Mouse (Mus musculus) layer of hippocampus, adult 9-11 months (tissue): ENCODE results near the gene Sez6l.

Source experiments
- DNase-seq: peaks from one replicate; pipeline ENCODE4 v3.0.0; 2022

Sez6l gene

GRCm38 (mm10) chr5:112532210-112532609 is 44.8 kb downstream of the Sez6l start:
- DNase-seq = no peak

DNA sequence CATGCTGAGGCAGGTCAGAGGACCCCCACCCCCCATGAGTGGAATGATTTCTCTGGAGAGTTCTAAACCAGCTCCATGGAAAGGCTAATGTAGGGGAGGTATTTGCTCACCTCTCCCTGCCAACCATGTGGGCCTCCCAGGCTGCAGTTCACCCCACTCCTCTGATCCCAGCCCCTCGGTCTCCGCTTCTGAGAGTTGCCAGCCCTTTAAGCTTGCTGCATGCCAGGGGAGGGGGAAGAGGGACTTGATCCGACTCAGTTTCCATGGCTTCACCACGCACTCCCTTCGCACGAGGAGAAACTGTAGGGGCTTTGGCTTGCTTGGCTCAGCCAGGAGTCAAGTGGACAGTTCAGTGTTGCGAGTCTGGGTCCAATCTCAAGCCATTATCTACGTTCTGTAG is 45.9 kb downstream of the Sez6l start:
- DNase-seq = no peak

DNA sequence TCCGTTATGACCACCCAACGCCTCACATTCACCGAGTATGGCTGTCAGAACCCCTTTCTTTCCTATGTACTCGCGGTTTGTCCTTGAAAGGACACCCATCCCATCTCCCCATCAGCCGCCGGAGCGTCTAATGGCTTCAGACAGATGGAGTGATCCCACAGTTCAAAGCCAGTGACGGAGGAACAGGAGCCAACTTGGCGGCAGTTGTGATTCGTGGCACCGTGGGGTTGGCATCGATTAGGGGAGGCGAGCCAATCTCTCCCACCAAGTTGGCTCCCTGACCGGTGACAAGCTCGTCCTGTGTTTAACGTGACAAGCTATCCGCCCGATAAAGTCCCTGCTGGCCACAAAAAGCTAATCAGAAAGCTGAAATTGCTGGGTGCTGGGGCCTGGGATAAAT is 50.0 kb downstream of the Sez6l start:
- DNase-seq = peak; percentile 79

DNA sequence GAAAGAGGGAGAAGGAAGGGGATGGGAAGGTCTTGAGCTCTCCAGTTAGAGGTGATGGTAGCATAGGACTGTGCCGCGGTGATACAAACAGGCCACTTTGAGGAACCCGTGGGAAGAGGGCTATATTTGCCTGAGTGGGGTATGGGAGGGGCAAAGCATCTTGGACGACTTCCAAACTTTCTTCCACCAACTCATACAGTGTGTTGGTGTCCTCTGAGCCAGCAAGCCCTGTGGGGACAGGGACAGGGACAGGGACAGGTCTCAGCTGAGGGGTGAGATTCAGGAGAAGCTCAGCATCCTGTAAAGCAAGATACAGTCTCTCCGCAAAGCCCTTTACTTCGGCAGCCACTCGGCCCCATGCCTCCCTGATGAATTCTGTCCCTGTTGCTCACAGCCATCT is 50.5 kb downstream of the Sez6l start:
- no peak for DNase-seq

DNA sequence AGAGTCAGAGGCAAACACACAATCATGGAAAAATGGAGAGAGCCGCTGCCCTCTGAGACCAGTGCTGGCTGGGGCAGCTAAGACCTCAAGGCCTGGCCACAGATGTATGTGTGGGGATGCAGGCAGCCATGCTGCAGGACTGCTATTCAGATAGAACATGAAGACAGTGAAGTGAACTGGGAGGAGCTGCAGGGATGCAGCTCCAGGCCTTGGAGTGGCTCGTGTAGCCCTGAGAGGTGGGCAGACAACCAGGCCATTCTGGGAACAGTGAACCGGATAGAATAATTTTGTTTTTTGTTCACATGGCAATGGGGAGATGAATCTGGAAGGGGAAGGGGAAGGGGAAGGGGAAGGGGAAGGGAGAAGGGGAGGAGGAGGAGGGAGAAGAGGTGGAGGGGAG is 51.0 kb downstream of the Sez6l start:
- no peak for DNase-seq

DNA sequence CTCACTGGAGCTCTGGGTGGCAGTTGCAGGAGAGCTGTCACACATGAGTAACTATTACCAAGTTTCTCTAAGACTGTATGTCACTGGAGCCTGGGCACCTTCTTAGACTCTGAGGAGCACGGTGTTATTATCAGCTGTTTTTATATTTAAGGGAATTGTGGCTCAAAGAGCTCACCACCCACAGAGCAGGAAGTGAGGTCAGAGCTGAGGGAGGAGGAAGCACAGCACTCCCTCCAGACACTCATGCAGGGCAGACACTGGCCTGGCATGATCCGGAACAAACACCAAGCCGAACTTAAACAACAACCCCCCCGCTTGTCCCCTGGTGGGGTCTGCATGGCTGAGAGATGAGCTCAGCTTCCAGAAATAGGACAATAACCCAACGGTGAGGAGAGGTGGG is 51.7 kb downstream of the Sez6l start:
- DNase-seq = no peak

GRCm38 (mm10) chr5:112523796-112524195 is 53.2 kb downstream of the Sez6l start:
- DNase-seq = no peak

DNA sequence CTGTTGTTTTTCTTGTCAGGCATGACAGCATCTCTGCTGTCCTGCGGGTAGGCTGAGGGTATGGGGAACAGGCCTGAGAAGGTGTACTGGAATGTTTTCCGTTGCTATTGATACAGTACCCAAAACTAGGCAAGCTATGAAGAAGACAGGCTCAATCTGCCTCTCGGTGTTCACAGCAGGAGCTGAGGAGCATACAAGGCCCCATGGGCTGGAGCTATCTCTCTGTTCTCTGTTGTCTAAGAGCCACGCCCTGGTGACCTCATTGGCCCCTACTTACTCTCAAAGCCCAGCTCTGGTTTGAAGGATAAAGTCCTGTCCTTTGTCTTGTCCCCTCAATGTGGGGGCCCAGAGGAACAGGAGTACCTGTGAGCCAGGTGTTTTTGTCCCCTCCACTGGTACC is 53.7 kb downstream of the Sez6l start:
- no peak for DNase-seq

DNA sequence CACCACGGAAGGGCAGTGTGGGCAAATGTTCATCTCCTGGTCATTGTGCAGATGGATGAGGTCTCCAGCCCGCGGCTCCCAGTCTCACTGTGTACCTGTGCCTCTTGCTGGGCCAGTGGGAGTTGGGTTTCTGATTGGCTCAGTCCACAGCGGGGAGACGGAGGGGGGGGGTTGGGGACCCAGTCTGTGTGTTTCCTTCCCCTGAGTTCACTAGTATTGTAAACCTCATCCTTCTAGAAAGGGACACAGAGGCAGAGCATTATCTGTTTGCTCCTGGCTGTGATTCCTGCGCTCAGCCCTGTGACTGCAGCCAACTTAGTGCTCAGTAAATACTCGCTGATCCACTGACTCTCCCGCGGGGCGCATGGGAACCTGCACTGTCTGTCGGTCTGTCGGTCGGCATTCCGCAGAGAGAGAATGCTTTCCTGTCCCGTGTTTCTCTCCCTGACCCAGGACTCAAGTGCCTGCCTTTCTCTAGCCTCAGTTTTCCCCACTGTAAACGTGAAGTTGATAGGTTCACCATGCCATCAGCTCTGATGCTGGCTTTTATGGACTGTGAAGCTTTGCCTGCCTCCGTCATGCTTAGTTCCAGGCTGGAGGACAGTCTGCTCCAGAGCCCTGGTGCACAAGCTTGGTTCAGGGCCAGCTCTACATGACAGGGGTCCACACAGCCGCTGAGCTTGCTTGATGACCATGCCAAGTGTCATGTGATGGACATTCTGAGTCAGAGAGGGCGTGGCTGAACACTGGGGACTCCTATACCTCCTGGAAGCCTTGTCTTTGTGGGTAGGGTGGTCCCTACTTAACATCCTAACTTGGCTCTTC is 55.1 kb downstream of the Sez6l start:
- DNase-seq = no peak

- no peak for DNase-seq
These were observed 55.9 kb downstream of the Sez6l start for GRCm38 (mm10) chr5:112520826-112521702.

DNA sequence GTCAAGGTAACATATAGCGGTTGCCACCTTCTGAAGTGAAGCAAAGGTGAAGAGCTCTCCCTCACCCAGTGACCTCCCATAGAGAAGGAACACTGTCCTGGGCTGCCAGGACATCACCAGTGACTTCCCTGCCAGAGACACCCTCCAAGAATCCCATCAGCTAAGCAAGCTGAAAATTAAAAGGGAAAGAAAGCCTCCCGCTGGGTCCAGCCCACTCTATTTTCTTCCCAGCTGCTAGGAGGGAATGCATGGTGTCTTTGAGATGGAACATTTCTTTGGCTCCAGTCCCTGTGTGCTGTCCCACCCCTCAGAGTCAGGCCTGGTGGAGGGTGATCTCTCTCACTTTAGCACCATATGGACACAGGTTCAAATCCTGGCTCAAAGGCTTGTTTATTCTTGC is 58.2 kb downstream of the Sez6l start:
- DNase-seq = no peak

- DNase-seq = no peak
These were observed 59.5 kb downstream of the Sez6l start for GRCm38 (mm10) chr5:112517454-112517853.

DNA sequence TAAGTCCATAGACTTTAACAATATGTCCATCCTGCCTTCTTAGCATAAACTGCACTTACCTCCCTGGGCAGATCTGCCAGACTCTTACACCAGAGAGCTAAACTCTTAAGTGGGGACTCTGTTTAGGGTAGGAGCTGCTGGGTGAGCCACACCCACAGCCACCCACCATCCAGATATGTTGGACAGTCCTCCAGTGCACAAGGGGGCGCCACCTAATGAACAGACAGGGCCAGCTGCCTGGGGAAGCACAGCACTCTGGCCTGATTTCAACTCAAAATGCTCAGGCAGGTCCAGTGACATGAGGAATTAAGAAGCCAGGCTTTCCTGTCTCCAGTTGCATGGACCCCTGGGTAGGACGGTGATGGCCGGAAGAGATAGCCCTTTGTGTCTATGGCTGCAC is 60.5 kb downstream of the Sez6l start:
- no peak for DNase-seq

GRCm38 (mm10) chr5:112510351-112510750 is 66.6 kb downstream of the Sez6l start:
- DNase-seq = peak; percentile 79

GRCm38 (mm10) chr5:112509916-112510315 is 67.1 kb downstream of the Sez6l start:
- DNase-seq = no peak

- no peak for DNase-seq
These were observed 71.4 kb downstream of the Sez6l start for GRCm38 (mm10) chr5:112505595-112505994.

- no peak for DNase-seq
These were observed 75.6 kb downstream of the Sez6l start for GRCm38 (mm10) chr5:112501384-112501783.

GRCm38 (mm10) chr5:112499918-112500682 is 76.9 kb downstream of the Sez6l start:
- DNase-seq = no peak

DNA sequence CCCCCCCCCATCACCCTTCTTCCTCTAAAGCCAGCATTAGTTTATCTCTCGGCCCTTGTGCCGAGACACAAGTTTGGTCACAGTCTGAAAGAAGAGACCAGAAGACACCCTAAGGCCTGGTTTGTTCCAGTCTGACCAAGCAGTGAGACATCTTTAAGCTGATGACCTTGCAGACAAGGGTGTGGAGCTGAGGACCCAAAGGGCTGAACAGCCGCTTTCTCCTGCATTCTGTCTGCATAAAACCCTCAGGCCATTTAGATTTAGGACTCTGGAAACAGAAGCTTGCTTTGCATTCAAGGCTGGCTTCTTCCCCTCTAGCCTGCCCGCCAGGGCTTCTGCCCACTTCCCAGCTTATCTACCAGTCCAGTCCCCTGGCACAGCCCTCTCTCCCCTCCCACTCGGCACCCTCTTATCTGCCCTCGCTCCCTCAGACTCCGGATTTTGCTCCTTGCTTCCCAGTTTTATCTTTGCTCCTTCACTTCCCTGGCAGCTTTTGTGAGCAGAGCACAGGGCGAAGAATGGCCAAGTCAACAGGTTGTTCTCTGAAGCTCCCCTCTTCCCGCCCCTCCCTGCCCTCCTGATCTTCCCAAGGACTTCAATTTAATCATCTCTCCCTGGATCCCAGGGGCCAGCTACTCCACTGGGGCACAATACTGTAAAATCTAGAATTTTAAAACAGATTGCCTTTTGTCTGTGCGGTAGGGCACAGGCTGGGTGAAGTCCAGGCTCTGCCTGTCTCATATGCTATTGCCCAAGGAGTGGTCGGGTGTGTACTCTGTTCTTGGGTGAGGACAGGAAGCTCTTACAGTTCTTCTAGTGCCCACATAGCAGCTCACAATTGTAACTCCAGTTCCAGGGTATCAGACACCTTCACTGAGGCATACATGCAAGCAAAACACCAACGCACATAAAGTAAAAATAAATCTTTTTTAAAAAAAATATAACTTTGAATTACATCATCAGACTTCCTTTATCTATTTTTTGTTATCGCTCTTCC is 77.8 kb downstream of the Sez6l start:
- no peak for DNase-seq

DNA sequence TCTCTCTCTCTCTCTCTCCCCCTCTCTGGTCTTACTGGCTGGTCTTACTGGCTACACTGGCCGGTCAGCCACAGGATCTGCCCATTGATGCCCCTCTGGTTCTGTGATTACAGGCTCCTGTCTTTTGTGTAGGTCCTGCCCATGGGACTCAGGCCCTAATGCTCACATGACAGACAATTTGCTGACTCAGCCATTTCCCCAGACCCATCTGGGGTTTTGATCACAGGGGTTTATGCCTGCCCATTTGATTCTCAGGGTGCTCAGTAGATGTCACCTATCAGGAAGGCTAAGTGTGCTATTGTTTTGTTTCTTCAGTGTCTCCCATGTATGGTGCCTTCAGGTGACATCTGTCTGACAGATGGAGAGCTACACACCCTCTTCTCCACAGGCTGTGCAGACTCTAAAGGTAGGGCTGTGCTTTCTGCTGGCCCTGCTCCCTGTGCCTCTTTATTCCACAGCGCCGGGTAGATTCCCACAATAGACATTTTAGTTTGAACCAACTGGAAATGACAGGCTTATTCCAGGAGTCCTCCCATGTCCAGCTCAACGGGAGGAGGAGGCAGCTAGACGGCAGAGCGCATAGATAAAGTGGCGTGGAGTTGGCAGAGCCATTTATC is 80.1 kb downstream of the Sez6l start:
- no peak for DNase-seq

DNA sequence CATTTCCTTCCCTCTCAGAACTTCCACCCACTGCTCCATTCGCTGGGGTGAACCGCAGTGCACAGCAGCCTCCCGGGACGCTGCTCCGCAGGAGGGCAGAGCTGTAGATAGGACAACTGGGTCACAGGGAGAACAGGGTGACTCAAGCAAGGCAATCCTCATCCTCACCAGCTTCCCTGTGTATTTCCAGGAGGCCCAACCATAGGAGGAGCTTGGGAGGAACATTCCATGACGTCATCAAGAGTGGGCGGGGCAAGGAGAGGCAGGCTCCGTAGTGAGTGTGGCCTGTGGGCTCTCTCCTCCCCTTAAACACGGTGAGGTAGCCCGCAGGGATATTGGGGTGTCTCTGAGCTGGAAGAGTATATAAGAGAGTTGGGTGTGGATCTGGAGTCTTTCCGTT is 83.5 kb downstream of the Sez6l start:
- no peak for DNase-seq

- DNase-seq = no peak
These were observed 85.5 kb downstream of the Sez6l start for GRCm38 (mm10) chr5:112491489-112491888.
